Mouse (Mus musculus) cerebellum, adult 11-12 months (tissue): ENCODE measurements around the gene Ece2.

ENCODE experiments used
- DNase-seq: peaks from one replicate; pipeline ENCODE4 v3.0.0; 2022

Ece2 gene

DNA sequence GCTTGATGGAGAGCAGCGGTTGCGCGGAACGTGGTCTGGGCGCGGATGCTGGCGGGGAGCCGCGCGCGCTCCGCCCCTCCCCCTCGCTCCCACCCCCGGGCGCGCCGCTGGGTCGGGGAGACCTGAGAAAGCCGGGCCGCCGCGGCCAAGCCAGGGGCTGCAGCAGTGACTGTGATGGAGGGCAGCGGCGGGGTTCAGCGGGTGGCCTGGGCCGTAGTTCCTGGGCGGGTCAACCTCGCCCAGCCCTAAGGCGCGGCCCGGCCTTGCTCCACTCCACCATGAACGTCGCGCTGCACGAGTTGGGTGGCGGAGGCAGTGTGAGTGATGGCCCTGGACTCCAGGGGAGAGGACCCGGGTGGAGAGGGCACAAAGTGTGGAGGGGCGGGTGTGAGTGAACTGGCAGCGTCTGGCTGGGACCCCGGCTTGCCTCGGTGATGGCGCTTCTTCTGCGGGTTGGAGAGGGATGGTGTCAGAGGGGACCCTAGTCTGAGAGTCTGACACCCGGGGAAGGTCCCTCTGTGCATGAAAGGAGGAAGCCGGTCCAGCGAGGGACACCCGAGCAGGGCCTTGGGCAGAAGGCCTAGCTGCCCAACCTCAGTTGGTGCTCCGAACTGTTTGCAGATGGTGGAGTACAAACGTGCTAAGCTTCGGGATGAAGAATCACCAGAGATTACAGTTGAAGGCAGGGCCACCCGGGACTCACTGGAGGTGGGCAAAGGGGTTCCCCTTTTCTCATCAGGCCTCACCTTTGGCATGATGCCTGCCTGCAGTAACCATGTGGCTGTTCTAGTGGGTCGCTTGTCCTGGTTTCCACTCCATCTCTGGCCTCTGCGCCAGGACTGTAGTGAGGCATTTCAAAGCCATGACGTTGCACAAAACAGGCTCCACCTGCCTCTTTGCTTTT lies at the start of gene Ece2:
TSS of gene Ece2 (plus strand) at position 98 of the 904 bp plus-strand sequence.
- DNase-seq, result peak; percentile 67

DNA sequence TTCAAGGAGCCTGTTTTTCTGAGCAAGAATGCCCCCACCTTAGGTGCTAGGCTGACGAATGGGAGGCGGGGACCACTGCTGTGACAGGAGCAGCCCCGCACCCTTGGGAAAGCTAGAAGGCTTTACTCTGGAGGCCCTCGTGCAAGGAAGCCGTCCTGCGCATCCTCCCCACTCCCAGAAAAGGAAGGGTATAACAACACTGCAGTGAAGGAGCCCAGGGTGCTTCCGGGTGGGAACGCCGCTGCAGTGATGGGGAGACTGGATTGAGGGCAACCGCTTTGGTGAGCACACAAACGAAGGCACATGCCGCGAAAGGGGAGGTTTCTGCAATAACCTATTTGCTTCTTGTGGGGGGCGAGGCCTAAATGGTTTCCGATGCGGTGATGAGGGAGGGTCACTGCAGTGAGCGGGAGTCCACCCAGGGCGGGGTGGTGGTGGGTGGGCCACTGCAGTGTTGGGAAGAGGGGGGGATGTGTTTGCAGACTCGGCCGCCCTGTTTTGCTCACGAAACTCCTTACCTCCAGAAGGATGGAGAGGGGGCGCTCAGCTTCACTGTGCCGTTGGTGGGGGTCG lies 40.2 kb upstream of the Ece2 start, which contains the start of gene Vwa5b2:
TSS of gene Vwa5b2 (plus strand) at position 106 of the 573 bp plus-strand sequence.
- no peak for DNase-seq

DNA sequence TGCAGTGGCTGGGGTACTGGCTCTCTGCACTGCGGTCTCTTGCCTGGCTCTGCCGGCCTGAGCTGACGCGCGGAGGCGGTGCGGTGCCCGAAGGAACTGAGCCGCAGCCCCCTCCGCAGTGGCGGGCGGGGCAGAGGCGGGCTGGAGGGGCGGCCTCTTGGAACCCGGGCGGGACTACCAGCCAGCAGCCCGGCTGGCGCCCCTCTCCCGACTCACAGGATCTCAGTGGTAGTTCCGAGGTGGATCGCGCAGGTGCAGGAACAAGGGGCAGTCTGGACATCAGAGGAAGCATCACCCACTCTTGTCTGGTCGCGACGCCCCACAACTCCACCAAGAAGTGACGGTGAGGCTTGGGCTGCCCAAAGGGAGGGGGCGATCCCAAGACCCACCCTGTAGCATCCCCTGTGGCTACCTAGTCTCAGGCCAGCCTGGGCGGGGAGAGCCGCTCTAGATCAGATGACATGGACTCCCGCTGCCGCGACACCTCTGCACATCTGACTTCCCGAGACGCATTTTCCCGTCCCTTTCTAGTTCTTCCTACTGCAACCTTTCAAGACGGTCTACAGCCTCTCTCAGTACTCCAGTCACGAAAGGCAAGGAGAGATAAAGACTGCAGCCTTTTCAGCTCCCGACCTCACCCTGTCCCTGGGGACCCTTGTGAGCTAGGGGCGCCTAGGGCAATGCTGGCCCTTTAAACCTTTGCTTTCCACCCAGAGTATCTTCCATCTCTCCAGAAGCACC lies 39.5 kb upstream of the Ece2 start:
- peak; percentile 64 for DNase-seq

DNA sequence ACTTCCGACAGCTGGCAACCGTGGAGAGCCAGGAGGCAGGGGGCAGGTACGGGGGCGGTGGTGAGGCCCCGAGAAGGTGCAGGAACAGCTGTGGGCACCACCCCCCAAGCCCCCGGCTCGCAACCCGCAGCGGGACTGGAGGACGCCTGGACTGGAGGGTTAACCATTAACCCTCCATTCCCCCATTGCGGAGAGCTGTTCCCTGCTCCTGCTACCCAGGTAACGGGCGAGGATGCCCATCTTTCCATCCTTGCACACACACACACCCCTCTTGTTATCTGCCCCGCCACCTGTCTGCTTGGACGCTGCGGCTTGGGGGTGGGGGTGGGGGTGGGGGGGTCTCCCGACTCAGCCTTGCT lies 39.0 kb upstream of the Ece2 start:
- DNase-seq, result no peak

DNA sequence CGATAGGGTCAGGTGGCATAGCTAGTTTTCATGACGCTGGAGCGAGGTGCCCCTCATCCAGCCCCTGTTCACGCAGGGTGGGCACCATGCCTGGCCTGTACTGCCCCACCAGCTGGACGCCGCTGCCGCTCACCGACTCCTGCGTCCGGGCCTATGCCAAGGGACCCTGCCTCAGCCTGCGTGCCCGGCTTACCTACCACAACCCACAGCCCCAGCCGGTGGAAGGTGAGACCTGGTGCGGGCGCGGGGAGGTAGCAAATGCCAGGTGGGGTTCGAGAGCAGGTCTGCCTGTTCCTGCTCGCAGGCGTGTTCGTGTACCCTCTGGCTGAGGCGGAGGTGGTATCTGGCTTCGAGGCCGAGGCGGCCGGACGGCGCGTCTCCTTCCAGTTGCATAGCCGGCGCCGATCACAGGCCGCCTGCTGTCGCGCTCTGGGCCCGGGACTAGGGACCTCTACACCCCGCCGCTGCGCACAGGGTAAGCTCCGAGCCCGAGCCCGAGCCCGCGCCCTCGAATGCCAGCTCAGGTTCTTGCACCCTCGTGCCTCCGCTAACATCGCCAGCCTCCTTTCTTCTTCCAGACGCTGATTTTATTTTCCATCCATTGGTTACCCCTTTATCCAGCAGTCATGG lies 38.4 kb upstream of the Ece2 start:
- DNase-seq, result no peak

DNA sequence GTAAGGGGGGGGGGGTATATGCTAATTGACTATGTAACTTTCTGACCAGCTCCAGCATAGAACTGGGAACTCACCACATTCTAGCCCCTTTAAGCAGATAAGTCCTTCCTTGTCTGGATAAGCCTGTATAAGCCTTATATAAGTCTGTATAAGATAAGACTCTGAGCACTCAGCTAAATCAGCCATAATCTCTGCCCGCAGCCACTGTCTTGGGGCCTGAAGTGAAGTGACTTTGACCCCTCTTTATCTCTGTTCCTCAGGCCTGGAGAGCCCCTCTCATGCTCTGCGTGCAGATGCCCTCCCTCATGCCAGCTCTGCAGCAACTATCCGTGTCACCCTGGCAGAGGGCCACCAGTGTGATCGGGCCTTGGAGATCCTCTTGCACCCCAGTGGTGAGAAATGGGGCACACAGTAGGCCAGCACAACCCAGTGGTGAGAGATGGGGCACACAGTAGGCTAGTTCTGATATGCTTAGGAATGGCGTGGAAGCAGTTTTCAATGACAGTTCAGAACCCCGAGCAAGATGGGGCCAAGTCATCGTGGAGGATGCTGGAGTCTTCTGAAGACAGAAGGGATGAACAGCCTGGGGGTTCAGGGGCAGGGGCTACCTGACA lies 34.5 kb upstream of the Ece2 start:
- DNase-seq, result no peak

DNA sequence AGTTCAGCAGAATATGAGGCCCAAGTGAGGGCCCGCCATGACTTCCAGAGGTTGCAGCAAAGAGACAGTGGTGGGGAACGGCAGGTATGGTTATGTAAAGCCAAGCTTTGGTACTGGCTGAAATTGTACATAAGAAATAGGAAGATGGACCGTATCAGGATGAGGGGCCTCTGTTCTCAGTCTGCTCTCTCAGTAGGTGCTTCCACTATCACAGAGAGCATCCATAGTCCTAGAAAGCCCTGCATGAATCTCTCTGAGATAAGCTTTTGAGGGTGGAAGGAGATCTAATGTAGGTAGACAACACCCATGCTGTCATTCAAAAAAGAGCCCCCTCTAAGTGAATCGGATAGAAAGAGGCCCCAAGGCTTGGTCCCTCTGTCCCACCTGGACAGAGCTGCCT lies 33.9 kb upstream of the Ece2 start:
- no peak for DNase-seq

DNA sequence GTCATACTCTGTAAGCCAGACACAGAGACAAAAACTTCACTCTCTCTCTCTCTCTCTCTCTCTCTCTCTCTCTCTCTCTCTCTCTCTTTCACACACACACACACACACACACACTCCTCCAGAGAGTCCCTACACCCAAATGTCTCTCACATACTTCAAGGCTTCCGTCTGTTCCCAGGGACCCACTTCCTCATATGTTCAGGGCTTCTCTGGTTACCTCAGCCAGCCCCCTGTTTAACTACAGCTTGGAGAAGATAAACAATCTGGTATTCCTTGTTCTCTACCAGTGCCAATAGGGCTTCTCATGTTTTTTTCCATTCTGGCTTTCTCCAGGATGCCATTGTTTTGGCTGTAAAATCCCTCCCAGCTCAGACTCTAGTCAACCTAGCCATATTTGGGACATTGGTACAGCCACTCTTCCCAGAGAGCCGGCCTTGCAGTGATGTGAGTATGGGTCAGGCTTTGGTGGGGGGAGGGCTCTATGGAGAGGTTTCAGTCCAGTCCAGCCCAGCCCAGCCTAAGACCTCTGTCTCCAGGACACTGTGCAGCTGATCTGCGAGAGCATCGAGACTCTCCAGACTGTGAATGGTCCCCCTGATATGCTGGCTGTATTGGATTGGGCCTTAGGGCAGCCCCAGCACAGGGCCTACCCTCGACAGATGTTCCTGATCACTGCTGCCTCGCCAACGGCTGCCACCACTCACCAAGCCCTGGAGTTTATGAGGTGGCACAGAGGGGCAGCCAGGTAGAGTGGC lies 32.8 kb upstream of the Ece2 start:
- no peak for DNase-seq

DNA sequence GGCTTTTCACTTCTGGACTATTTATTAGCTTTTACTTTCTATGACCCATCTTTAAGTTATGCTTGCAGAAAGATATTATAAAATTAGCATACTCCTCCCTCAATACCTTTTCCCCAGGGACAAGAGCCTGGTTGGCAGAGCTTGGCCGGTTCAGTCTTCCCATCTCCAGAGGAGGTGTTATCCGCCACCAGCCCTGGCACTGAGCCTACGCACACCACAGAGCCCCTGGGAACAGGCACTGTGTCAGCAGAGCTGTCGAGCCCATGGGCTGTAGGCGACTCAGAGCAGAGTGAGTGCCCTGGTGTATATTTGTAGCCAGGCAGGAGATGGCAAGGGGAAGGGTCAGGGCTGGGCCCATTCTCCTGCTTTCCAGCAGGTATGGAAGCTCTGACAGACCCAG lies 29.1 kb upstream of the Ece2 start:
- no peak for DNase-seq

DNA sequence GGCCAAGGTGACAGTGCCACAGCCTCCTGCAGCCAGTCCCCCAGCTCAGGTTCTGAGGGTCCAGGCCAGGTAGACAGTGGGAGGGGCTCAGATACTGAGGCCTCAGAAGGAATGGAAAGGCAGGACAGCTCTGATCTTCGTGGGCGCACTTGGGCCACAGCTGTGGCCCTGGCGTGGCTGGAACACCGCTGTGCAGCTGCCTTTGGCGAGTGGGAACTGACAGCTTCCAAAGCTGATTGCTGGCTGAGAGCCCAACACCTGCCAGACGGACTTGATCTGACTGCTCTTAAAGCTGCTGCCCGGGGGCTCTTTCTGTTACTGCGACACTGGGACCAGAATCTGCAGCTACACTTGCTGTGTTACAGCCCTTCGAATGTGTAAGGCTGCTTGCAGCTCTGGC lies 24.9 kb upstream of the Ece2 start:
- no peak for DNase-seq

DNA sequence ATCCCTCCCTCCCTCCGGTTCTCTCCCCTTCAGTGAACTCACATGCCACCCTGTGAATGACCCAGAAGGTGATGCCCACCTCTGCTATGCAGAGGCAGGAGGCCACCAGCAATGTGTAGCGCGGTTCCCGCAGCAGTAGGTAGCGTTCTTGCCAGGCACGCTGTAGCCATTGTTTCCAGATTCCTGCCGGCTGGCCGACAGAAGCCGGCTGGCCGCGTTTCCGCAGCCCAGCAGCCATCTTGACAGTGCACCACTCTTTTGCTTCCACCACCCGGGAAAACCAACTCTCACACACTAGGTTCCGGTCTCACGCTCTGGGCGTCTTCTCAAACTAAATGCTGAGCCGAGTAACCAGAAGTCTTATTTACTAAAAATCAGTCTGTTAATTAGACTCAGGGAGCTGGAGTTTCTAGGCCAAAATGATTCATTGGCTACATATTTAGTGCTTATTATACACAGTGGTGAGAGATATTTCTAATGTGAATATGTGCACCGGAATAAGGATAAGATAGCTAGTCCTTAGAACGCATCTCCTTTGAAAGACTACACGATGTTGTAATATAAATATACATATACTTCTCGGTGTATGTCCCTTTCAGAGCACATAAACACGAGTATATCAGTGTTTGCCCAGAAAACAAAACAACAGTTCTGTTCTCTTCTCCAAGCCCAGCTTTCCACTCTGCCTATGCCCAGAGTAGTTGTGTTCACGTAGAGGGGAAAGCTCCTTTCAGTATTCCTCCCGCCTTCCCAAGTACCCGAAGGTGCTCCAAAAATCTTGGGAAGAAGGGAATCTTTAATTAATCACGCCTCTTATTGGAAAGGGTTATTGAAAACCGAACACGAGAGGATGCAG lies 18.9 kb upstream of the Ece2 start:
- DNase-seq, result peak; percentile 68

DNA sequence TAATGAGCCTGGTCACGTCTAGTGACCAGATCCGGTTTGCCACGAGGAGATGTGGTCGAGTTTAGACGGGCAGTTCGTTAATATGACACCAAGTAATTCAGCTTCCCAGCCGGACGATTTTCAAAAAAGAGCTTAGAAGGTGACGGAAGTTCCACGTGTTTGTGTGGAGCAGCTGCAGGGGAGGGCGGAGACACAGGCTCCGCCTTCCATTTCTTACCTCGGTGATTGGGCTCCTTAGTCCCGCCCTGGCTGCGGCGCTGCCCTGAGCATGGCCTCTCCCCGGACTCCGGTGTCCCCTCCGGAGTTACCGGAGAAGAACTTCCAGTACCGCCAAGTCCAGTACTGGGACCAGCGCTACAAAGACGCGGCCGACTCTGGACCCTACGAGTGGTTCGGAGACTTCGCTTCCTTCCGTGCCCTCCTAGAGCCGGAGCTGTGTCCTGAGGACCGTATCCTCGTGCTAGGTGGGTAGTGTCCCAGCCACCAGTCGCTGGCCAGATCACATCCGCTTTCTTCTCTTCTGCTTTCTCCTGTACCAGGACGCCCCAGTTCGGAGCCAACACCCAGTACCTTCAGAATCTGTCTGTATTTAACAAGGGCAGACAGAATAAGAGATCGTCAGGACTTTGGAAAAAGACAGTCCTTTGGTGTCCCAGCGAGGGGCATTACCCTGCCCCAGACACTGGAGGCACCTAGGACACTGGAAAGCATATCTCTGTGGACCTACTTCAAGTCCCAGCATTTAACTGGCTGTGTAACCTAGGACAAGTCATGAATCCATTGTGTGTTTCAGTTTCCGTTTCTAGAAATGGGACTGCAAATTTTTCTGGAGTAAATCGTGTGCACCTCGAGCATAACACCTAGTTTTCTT lies 18.0 kb upstream of the Ece2 start, which contains the start of the genes Eef1akmt4, Gm49333 and Alg3:
TSS of gene Eef1akmt4 (plus strand) at position 237 of the 871 bp plus-strand sequence.
TSS of gene Gm49333 (plus strand) at position 254 of the 871 bp plus-strand sequence.
TSS of gene Alg3 (minus strand) at position 379 of the 871 bp plus-strand sequence.
- DNase-seq, result peak; percentile 83

DNA sequence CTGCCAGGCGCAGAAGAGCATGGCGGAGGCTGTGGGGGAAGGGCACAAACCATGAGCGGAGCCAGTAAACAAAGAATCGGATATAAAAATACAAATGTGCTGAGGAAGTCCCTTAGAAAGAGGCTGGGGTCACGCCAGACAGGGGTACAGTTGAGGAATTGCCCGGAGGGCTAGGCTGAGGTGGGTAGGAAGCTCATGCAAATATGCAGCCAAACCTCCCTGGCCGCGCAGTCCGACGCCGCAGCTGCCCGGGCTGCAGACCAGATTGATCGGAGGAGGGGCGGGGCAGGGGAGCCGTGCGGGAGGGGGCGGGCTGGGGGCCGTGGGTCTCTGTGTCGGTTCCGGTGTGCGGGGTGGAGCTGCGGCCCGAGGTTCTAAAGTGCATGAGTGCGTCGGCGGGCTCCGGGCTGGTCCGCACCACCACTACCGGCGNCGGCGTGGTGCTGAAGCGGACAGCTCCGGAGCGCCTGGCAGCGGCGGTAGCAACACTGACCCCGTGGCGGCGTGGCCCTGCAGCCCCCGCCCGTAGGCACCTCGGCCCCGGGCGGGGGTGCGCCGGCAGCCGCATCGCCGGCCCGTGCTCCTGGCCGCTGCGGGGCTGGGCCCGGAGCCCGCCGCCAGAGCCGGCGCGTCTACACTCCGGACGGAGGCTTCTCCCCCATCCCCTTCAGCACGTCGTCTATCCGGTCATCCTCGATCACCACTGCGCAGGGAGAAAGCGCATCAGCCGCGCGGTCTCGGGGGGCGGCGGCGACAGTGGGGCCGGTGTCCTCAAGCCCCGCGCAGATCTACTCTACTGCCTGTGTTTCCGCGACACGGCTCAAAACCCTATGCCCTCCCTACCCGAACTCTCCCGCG lies 9.9 kb upstream of the Ece2 start:
- peak; percentile 62 for DNase-seq

DNA sequence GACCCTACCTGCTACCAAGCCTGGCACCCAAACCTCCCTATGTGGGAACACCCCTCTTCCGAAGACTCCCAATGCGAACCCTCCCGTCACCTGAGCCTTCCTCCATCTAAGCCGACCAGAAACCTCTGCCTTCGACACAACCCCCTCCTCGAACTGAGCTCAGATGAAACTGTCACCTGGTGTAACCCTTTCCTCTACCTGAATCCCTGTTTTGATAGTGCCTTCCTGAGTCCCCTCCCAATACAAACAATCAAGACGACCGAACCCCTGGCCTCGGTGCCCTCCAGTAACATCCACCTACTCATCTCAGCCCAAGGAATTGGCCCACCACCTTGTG lies 9.3 kb upstream of the Ece2 start:
- peak; percentile 61 for DNase-seq

DNA sequence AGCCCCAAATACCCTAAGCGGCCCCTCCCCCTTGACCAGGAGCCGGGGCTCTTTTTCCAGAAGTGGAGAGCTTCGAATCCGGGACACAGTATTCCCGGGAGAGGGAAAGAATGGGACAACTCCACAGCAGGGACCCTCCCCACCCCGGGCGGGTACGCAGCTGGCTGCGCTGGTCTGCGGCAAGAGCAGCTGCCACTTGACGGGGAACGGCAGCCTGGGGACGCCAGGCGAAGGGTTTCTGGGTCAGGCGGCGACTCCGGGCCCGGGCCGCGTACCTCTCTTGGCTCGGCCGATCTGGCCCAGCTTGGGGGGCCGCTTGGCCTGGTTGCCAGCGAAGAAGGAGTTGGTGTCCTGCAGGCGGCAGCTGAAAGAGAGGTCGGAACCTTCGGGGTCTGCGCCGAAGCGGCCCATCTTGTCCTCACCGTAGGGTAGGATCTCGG lies 8.9 kb upstream of the Ece2 start:
- no peak for DNase-seq

DNA sequence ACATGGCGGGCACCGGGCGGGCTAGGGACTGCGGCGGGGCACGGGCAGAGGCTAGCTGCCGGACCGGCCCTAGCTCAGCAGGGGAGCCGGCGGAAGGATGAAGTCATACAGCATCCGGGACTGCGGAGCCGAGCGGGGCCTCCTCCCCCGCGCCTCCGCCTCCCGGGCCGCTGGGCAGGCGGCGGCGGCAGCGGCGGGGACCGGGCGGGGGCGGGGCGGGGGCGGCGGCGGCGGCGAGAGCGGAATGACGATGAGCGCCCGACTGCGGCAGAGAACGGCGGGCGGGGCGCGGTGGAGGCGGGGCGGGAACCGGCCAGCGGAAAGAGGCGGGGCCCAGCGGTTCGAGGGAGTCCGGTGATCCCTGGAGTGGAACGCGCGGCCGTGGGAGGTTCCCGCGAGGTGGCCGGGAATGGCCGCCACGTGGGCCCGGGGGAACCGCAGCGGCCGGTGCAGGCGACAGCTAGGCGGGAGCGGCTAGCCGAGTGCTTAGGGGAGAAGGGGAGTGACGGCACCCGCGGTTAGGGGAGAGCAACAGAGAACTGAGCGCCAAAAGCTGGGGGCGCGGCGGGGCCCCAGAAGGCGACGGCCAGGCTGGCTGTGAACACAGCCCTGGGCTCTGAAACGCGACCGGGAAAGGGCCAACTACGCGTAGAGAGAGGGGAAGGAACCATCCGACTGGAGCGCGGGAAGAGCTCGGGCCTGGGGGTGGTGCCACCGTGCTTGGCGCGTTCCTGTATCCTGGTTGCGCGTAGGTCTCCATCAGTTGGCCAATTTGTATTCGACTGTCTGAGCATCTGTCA lies 8.2 kb upstream of the Ece2 start, which contains the start of gene Camk2n2:
TSS of gene Camk2n2 (minus strand) at position 97 of the 800 bp plus-strand sequence.
- DNase-seq, result peak; percentile 88

DNA sequence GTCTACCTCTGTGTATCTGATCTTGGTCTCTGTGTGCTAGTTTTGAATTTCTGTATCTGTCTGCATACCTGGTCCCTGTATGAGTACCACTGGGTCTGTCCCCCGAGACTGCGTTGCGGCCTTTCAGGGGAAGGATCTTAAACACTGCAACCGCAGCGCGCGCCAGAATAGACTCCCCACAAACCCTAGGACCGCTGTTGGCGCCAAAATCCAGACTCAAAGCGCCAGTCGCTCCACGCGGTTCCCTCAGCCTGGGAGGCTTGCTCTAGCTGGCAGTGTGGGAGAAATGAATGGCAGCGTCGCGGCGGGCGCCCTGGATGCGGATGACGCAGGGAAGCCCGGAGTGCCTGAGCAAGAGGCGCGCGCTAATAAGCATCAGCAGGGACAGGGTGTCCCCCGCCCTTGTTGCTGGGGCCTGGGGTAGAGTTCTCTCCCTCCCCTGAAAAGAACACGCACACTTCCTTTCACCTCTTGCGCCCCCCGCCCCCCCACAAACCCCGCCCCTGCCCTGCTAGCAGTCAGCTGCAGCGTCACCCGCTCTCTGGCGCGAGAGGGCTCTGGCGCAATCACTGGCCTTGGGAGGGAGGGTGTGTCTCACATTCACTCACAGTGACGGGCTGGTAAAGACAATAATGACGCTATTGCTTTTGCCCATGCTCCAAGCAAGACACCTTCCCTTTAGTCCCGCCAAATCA lies 7.5 kb upstream of the Ece2 start:
- DNase-seq, result peak; percentile 84
